Mouse (Mus musculus): ENCODE results near the gene Olfr1339. TPM values are rescaled to one million over a fixed set of nuclear protein-coding genes. Genes with fewer than 3 reads are reported as not detected.

Olfr1339 gene
- 0.08 and 0.22 TPM in 2 replicates for polyA plus RNA-seq (2015; fragmentation: Nextera tagmentation; extraction: Ambion mirVana)

DNA sequence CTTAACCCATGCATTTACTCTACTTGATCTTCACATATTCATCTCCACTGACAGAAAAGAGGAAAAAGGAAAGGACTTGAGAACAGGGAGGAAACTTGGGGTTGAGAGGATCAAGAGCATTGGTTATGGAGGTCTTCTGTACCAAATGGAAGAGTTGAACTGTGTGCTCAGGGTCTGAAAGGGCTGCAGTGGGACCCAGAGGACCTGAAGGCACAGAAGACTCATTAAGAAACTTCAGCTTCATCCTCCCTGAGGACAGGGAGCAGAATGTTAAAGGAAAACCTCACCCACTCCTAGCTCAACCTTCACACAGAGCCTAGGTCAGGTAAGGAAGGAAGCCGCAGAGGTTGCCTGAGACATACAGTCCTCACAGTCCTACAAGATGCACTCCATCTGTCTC is at the start of gene Olfr1339:
TSS of gene Olfr1339 (plus strand) at position 301 of the 400 bp plus-strand sequence.
- no peaks in the 10 kb centered on the region for H3K9me3 ChIP-seq (replicated peaks)
- H3K27ac ChIP-seq (replicated peaks), result no peak within 1 kb of the TSS
- WGBS, result 100% methylated on average over 1 of the region's 1 CpGs
- no peaks in the 10 kb centered on the region for H3K36me3 ChIP-seq
- no peak for ATAC-seq (ENCODE audit: insufficient number of reproducible peaks, low FRiP score, low TSS enrichment, low read depth)
- H3K4me3 ChIP-seq (replicated peaks), result no peak within 1 kb of the TSS
- no peak within 1 kb of the TSS for H3K9ac ChIP-seq
- no peaks in the 10 kb centered on the region for H3K4me1 ChIP-seq
- H3K27me3 ChIP-seq, result no peaks in the 10 kb centered on the region
- H3K4me2 ChIP-seq (replicated peaks), result no peak within 1 kb of the TSS

DNA sequence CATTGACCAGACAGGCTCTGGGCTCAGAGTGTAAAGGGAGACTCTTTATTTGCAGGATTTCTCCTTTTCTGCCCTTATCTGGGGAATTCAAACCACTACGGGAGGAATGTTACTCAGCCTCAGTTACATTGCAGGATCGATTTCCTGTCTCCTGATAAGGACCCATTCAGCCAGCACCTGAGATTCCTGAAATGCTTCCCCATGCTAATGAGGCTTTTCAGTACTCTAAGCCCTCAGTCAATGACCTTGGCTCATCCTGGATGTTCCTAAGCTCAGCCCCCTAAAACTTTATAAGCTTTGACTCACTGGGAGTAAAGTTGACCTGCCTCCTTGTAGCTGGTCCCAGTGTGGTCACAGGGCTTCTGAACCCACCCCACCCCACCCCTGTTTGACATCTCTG is 44.9 kb upstream of the Olfr1339 start:
- no peak overlapping the region for H3K27ac ChIP-seq (replicated peaks)
- H3K9me3 ChIP-seq (replicated peaks), result no peaks in the 10 kb centered on the region
- no peaks in the 10 kb centered on the region for H3K4me1 ChIP-seq
- no peak for ATAC-seq (ENCODE audit: insufficient number of reproducible peaks, low FRiP score, low TSS enrichment, low read depth)
- no peak overlapping the region for H3K4me2 ChIP-seq (replicated peaks)
- no peak overlapping the region for H3K9ac ChIP-seq
- no peak overlapping the region for H3K4me3 ChIP-seq (replicated peaks)
- no peaks in the 10 kb centered on the region for H3K27me3 ChIP-seq
- H3K36me3 ChIP-seq, result no peaks in the 10 kb centered on the region
- WGBS, result 38% methylated on average over 2 of the region's 2 CpGs

DNA sequence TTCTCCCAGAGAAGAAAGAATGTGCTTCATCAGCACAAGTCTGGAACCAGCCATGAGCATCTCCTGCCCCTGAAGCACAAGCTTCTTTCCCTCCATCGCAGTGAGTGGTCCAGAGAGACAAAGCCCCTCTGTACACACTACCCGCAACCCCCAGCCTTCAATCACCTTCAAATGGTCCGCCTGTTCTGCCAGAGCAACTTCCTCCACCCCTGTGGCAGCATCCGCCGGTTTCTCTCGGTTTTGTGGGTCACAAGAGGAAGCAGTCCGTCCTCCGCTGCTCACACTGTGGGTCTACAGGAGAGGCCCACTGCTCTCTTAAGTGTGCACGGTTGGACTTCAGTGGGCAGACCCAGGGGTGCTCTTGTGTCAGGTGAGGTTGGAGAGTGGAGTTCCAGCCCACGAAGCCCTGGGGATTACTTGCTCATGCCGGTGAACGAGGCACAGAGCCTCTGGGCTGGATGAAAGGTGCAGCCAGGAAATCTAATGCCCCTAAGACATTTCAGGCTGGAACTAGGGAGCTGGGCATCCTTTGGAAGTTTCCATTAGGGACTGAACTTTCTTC is 39.5 kb upstream of the Olfr1339 start, which contains the start of gene Olfr1342:
TSS of gene Olfr1342 (minus strand) at position 345 of the 562 bp plus-strand sequence.
- no peaks in the 10 kb centered on the region for H3K4me1 ChIP-seq
- H3K27ac ChIP-seq (replicated peaks), result no peak within 1 kb of the TSS
- no peak within 1 kb of the TSS for H3K9ac ChIP-seq
- 25% methylated on average over 12 of the region's 12 CpGs for WGBS
- no peaks in the 10 kb centered on the region for H3K9me3 ChIP-seq (replicated peaks)
- no peaks in the 10 kb centered on the region for H3K36me3 ChIP-seq
- ATAC-seq (ENCODE audit: insufficient number of reproducible peaks, low FRiP score, low TSS enrichment, low read depth), result no peak
- H3K27me3 ChIP-seq, result 0 out of 2 replicates have a peak, but pooled peaks cover 8% of the 10 kb centered on the region
- H3K4me2 ChIP-seq (replicated peaks), result no peak within 1 kb of the TSS
- no peak within 1 kb of the TSS for H3K4me3 ChIP-seq (replicated peaks)

DNA sequence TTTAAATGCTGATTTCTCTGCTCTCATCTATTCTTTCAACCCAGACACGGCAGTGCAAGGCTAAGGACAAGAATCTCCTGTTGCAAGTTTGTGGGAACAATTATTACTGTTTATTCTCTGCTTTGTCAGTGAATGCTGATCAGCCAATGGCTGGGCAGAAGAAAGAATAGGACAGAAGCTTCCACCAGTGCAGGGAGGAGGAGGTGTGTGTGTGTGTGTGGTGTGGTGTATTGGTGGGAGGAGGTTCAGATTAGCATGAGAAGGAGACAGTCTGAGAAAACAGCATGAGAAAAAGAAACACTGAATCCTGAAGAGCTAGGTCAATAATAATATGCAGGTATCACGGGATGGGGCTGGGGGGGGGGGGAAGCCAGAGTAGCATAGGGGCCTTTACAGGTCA is 38.2 kb upstream of the Olfr1339 start:
- Histone ChIP-seq H3K27ac (replicated peaks) (no peak overlapping the region), H3K36me3 (no peaks in the 10 kb centered on the region), H3K9ac (no peak overlapping the region), H3K4me1 (no peaks in the 10 kb centered on the region), H3K4me2 (replicated peaks) (no peak overlapping the region), H3K27me3 (0 out of 2 replicates have a peak, but pooled peaks cover 8% of the 10 kb centered on the region), H3K9me3 (replicated peaks) (no peaks in the 10 kb centered on the region), H3K4me3 (replicated peaks) (no peak overlapping the region)
- WGBS, result 48% methylated on average over 2 of the region's 2 CpGs
- ATAC-seq (ENCODE audit: insufficient number of reproducible peaks, low FRiP score, low TSS enrichment, low read depth), result no peak

DNA sequence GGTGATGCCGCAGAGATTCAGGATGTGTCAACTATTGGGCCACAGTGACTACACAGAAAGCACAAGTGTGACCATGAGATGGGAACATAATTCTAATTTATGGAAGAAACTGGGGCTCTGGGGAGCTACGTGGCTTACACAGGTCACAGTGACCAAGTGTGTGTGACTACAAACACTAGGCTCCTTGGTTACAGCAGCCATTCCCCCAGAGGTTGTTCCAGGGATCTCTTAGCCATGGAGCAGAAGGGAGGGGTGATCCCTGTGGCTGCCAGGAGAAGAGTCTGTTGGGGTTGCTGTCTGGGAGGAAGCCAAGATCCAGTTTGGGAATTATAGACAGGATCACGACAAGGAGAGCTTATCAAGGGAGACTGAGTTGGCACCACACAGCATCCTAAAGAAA is 28.8 kb upstream of the Olfr1339 start, which contains the start of gene Olfr1341:
TSS of gene Olfr1341 (plus strand) at position 301 of the 400 bp plus-strand sequence.
- Histone ChIP-seq H3K9ac (no peak within 1 kb of the TSS), H3K4me1 (no peaks in the 10 kb centered on the region), H3K36me3 (no peaks in the 10 kb centered on the region), H3K4me3 (replicated peaks) (no peak within 1 kb of the TSS), H3K27me3 (no peaks in the 10 kb centered on the region), H3K4me2 (replicated peaks) (no peak within 1 kb of the TSS), H3K9me3 (replicated peaks) (no peaks in the 10 kb centered on the region), H3K27ac (replicated peaks) (no peak within 1 kb of the TSS)
- ATAC-seq (ENCODE audit: insufficient number of reproducible peaks, low FRiP score, low TSS enrichment, low read depth), result no peak
- 65% methylated on average over 3 of the region's 3 CpGs for WGBS

DNA sequence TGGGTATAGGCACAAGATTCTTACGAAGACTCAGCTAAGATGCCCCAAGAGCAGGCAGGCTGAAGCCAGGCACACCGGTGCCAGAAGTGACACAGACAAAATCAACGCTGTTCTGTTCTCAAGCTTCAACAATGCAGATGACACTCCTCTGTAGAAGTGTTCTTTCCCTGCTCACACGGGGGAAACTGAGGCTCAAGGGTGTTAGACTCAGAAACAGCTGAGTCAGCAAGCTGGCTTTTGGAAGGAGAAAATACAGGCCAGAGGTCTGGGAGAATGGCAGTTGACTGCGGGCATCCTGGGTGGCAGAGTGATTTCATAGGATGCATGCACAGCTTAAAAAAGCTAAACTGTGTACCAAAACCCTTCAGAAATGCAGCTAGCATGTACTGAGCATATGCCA is 23.9 kb upstream of the Olfr1339 start:
- no peaks in the 10 kb centered on the region for H3K27me3 ChIP-seq
- H3K4me3 ChIP-seq (replicated peaks), result no peak overlapping the region
- no peak overlapping the region for H3K27ac ChIP-seq (replicated peaks)
- 87% methylated on average over 5 of the region's 5 CpGs for WGBS
- no peaks in the 10 kb centered on the region for H3K36me3 ChIP-seq
- no peak overlapping the region for H3K9ac ChIP-seq
- no peak overlapping the region for H3K4me2 ChIP-seq (replicated peaks)
- no peak for ATAC-seq (ENCODE audit: insufficient number of reproducible peaks, low FRiP score, low TSS enrichment, low read depth)
- H3K9me3 ChIP-seq (replicated peaks), result no peaks in the 10 kb centered on the region
- no peaks in the 10 kb centered on the region for H3K4me1 ChIP-seq

DNA sequence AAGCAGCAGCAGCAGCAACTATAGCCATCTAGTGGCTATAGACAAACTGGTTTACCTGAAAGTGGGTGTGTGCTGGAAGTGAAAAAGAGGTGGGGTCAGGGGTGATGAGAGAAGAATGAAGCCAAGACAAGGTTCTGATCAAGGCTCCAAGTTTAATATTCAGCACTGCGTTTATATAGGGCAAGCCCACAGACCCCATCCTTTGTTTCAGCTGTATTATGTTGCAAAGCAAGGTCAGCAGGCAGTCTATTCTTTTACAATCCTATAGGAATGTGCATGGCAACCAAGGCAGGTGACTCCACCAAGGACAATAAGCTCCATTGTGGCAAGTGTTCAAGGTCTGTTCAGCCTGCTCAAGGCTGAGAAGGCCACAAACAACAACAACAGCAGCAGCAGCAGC is 20.3 kb upstream of the Olfr1339 start:
- no peaks in the 10 kb centered on the region for H3K9me3 ChIP-seq (replicated peaks)
- no peaks in the 10 kb centered on the region for H3K36me3 ChIP-seq
- no peak overlapping the region for H3K9ac ChIP-seq
- no peak overlapping the region for H3K4me3 ChIP-seq (replicated peaks)
- no peak overlapping the region for H3K27ac ChIP-seq (replicated peaks)
- H3K27me3 ChIP-seq, result no peaks in the 10 kb centered on the region
- no peaks in the 10 kb centered on the region for H3K4me1 ChIP-seq
- WGBS, result 33% methylated on average over 1 of the region's 1 CpGs
- no peak overlapping the region for H3K4me2 ChIP-seq (replicated peaks)
- ATAC-seq (ENCODE audit: insufficient number of reproducible peaks, low FRiP score, low TSS enrichment, low read depth), result no peak

DNA sequence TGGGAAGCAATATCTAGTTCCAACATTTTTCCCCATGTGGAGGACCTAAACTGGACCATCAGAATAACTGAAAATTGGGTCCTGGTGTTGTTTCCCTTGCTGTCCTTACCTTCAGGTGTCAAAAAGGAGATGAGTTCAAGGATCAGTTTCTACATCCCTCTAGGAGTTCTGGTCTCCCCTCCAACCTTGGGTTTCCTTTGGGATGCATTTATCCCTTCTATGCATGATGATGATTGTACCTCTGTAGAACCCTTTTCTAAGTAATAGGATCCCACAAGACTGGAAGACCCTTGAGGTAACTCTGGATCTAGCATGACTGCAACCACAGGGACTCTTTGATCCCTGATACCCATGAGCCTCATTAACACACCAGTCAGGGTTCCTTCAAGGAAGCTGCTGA is 12.1 kb upstream of the Olfr1339 start, which contains the start of gene Olfr1340:
TSS of gene Olfr1340 (plus strand) at position 301 of the 400 bp plus-strand sequence.
- Histone ChIP-seq H3K27ac (replicated peaks) (no peak within 1 kb of the TSS), H3K27me3 (no peaks in the 10 kb centered on the region), H3K4me2 (replicated peaks) (no peak within 1 kb of the TSS), H3K4me3 (replicated peaks) (no peak within 1 kb of the TSS), H3K36me3 (no peaks in the 10 kb centered on the region), H3K4me1 (no peaks in the 10 kb centered on the region), H3K9me3 (replicated peaks) (no peaks in the 10 kb centered on the region), H3K9ac (no peak within 1 kb of the TSS)
- ATAC-seq (ENCODE audit: insufficient number of reproducible peaks, low FRiP score, low TSS enrichment, low read depth), result no peak

DNA sequence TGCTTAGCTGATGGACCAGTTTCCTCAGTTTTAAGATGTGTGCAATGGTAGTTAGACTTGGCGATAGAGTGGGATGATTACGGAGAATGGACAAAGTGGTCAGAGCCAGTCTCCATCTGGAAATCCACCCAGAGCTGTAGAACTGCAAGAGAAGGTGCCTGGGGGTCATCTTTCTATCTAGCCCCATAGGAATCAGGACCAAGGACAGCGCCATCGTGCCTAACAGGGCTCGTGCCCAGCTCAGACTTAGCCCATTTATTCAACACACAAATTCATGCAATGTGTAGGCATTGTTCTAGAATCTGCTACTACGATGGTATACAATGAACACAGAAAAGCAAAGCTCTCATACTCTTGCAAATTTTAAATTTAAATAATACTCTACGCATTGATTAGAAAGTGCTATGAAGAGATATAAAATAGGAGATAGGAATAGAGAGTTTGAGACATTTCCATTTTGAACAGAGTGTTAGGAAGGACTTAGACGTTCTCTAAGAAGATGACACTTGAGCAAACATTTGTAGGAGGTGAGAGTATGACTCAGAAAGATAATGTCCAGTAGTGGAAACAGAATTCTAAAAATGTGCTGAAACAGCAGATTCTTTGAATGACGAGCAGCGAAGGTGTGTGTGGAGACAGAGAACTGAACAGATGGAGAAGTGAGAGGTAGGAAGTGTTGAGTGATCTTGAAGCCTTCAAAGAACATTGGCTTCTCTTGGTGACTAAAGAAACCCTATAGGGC is 10.1 kb upstream of the Olfr1339 start:
- Histone ChIP-seq H3K27ac (replicated peaks) (no peak overlapping the region), H3K4me3 (replicated peaks) (no peak overlapping the region), H3K4me2 (replicated peaks) (no peak overlapping the region), H3K27me3 (no peaks in the 10 kb centered on the region), H3K4me1 (no peaks in the 10 kb centered on the region), H3K9me3 (replicated peaks) (no peaks in the 10 kb centered on the region), H3K36me3 (no peaks in the 10 kb centered on the region), H3K9ac (no peak overlapping the region)
- 57% methylated on average over 10 of the region's 10 CpGs for WGBS
- no peak for ATAC-seq (ENCODE audit: insufficient number of reproducible peaks, low FRiP score, low TSS enrichment, low read depth)

DNA sequence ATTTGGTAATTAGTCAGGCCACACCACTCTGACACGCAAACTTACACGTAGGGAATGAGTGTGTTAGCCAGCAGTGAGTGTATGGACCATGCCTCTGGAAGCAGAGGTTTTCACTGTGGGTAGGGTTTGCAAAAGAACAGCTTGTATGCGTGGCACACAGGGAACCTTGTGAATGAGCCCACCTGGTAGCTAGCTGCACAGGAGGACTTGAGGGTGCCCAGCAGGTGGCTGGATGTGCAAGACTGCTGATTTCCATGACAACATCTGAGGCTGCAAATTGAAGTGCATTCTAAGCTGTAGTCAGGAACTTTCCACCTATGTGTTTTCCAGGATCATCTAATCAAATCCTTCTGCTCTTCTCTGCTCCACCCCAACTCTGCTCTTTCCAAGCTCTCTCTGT is 7.6 kb downstream of the Olfr1339 start:
- H3K4me1 ChIP-seq, result no peaks in the 10 kb centered on the region
- ATAC-seq (ENCODE audit: insufficient number of reproducible peaks, low FRiP score, low TSS enrichment, low read depth), result no peak
- 65% methylated on average over 3 of the region's 3 CpGs for WGBS
- no peaks in the 10 kb centered on the region for H3K9me3 ChIP-seq (replicated peaks)
- no peak overlapping the region for H3K9ac ChIP-seq
- peaks cover 22% of the 10 kb centered on the region for H3K27me3 ChIP-seq
- H3K4me3 ChIP-seq (replicated peaks), result no peak overlapping the region
- H3K36me3 ChIP-seq, result no peaks in the 10 kb centered on the region
- no peak overlapping the region for H3K4me2 ChIP-seq (replicated peaks)
- no peak overlapping the region for H3K27ac ChIP-seq (replicated peaks)

DNA sequence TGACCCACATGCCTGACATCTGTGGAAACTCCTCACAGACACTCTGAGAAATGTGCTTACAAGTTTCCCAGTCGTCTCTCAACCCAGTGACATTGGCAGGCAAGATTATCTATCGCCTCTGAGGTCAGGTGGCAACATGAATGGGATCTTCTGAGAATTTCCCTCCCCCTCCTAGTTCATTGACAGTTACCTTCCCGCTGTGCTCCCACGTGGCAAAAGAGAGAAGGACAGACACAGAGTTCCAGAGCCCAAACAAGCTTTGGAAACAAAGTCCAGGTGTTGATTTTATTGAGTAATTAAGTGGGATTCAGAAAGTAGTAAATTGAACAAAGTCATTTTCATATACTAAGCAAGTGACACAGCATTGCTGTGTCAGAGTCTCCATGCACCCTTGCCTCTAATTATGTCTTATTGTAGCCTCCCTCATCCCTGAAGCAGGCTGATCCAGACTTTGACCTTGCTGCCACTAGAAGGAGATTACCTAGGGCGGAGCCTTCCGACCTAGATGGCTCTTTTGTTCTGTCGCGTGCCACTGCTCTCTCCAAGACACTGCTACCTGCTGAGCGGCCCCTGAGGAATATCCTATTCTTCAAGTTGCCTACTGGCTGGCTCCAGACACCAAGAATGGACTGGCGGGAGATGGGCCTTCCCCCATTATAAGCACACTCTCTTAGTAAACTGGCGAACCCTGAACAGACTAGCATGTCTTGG is 9.2 kb downstream of the Olfr1339 start:
- Histone ChIP-seq H3K9ac (no peak overlapping the region), H3K27ac (replicated peaks) (no peak overlapping the region), H3K4me3 (replicated peaks) (no peak overlapping the region), H3K4me2 (replicated peaks) (no peak overlapping the region), H3K9me3 (replicated peaks) (no peaks in the 10 kb centered on the region), H3K36me3 (no peaks in the 10 kb centered on the region), H3K27me3 (peaks cover 22% of the 10 kb centered on the region), H3K4me1 (no peaks in the 10 kb centered on the region)
- ATAC-seq (ENCODE audit: insufficient number of reproducible peaks, low FRiP score, low TSS enrichment, low read depth), result no peak
- WGBS, result 7% methylated on average over 11 of the region's 11 CpGs

All from embryonic facial prominence, embryonic 15.5 days (tissue).